Mouse (Mus musculus) small intestine, adult 2 months (tissue): Measurements from ENCODE around the gene Camk2d. TPM values are rescaled to one million over a fixed set of nuclear protein-coding genes. Genes with fewer than 3 reads are reported as not detected.
A peak's percentile ranks its signal among the peaks of the same experiment; 100 is the strongest.

Experiments
- H3K27ac ChIP-seq: fragments of 200-500 bp; 2 replicates; pipeline ENCODE4 v1.5.1; 2012; ENCODE audit warnings: low read depth, low read length, control low read depth, inconsistent platforms; ENCODE audit not compliant: insufficient read depth
- H3K27me3 ChIP-seq: fragments of 200-500 bp; 2 replicates; pipeline ENCODE4 v1.6.1; 2012; ENCODE audit warnings: mild to moderate bottlenecking, moderate library complexity, low read length, inconsistent platforms; ENCODE audit not compliant: control insufficient read depth, insufficient read depth
- H3K36me3 ChIP-seq: fragments of 200-500 bp; 2 replicates; pipeline ENCODE4 v1.6.1; 2012; ENCODE audit warnings: mild to moderate bottlenecking, low read length, control low read depth, inconsistent platforms; ENCODE audit not compliant: control insufficient read depth, insufficient read depth
- H3K4me1 ChIP-seq: fragments of 200-500 bp; 2 replicates; pipeline ENCODE4 v1.6.1; 2012; ENCODE audit warnings: low read length, inconsistent platforms, mixed read lengths; ENCODE audit not compliant: control insufficient read depth, insufficient read depth, insufficient read length
- H3K4me3 ChIP-seq: fragments of 200-500 bp; 2 replicates; pipeline ENCODE4 v1.5.1; 2012; ENCODE audit warnings: low read depth, mild to moderate bottlenecking, control low read depth, inconsistent platforms, low read length, moderate library complexity
- CTCF ChIP-seq: fragments of 200-500 bp; IDR thresholded peaks from 2 replicates; pipeline ENCODE4 v1.5.1; 2012; ENCODE audit warnings: low read depth, mild to moderate bottlenecking, control low read depth, inconsistent platforms, low read length, moderate library complexity, mixed read lengths; ENCODE audit not compliant: insufficient replicate concordance, insufficient read length; ENCODE audit errors: extremely low read depth
- POLR2A ChIP-seq: fragments of 200-500 bp; IDR thresholded peaks from 2 replicates; pipeline ENCODE4 v1.6.1; 2012; ENCODE audit warnings: low read depth, mild to moderate bottlenecking, control low read depth, inconsistent platforms, low read length, moderate library complexity
- WGBS: fragments of 180-500 bp; shearing (Covaris S2); methylation state at CpG from one replicate; pipeline ENCODE4 v1.1.7; 2018; 5-methylcytosine and 5-hydroxymethylcytosine counted together
- polyA plus RNA-seq: library from polyadenylated mRNA; depleted of rRNA; stranded (reverse); fragments of >200 nt; gene quantifications from 2 replicates; pipeline ENCODE4 v1.2.3, GENCODE M21; 2012

The Camk2d gene
- polyA plus RNA-seq, 1 experiment = 89.5 TPM

- no peak overlapping the region for H3K4me3 ChIP-seq
- no peaks in the 10 kb centered on the region for H3K4me1 ChIP-seq
- H3K36me3 ChIP-seq = peaks cover 4% of the 10 kb centered on the region
- no peaks in the 10 kb centered on the region for H3K27me3 ChIP-seq
- no peak for TF ChIP-seq POLR2A
- TF ChIP-seq CTCF = no peak
- WGBS = 96% methylated on average over 4 of the region's 4 CpGs
- H3K27ac ChIP-seq = no peak overlapping the region
Measured at GRCm38 (mm10) chr3:126764745-126765144, 168.6 kb downstream of the Camk2d start.

- H3K27ac ChIP-seq = no peak overlapping the region
Measured at GRCm38 (mm10) chr3:126770056-126770455, 174.0 kb downstream of the Camk2d start.

GRCm38 (mm10) chr3:126771032-126771431 is 174.9 kb downstream of the Camk2d start:
- Histone ChIP-seq H3K27me3 (no peaks in the 10 kb centered on the region), H3K36me3 (peaks cover 6% of the 10 kb centered on the region), H3K4me1 (no peaks in the 10 kb centered on the region), H3K27ac (no peak overlapping the region), H3K4me3 (no peak overlapping the region)
- 82% methylated on average over 8 of the region's 8 CpGs for WGBS
- TF ChIP-seq POLR2A = no peak
- TF ChIP-seq CTCF = no peak

More at GRCm38 (mm10) chr3:126770056-126770455, 174.0 kb downstream of the Camk2d start:
- WGBS = 78% methylated on average over 6 of the region's 6 CpGs
- no peak for TF ChIP-seq POLR2A
- TF ChIP-seq CTCF = no peak
- peaks cover 4% of the 10 kb centered on the region for H3K36me3 ChIP-seq
- no peak overlapping the region for H3K4me3 ChIP-seq
- no peaks in the 10 kb centered on the region for H3K4me1 ChIP-seq
- H3K27me3 ChIP-seq = no peaks in the 10 kb centered on the region

GRCm38 (mm10) chr3:126771541-126771940 is 175.4 kb downstream of the Camk2d start:
- WGBS = 9% methylated on average over 6 of the region's 6 CpGs
- TF ChIP-seq POLR2A (no peak), CTCF (peak; percentile 77; the same call in 1 of the 2 replicates)
- H3K27me3 ChIP-seq = no peaks in the 10 kb centered on the region
- H3K36me3 ChIP-seq = peaks cover 6% of the 10 kb centered on the region
- H3K4me3 ChIP-seq = no peak overlapping the region
- no peaks in the 10 kb centered on the region for H3K4me1 ChIP-seq
- no peak overlapping the region for H3K27ac ChIP-seq

- Histone ChIP-seq H3K4me1 (no peaks in the 10 kb centered on the region), H3K27me3 (no peaks in the 10 kb centered on the region), H3K27ac (no peak overlapping the region), H3K4me3 (no peak overlapping the region), H3K36me3 (peaks cover 4% of the 10 kb centered on the region; the same call in 1 of the 2 replicates)
- TF ChIP-seq CTCF (no peak), POLR2A (no peak)
Measured at GRCm38 (mm10) chr3:126776001-126776400, 179.9 kb downstream of the Camk2d start.

- H3K27me3 ChIP-seq = no peaks in the 10 kb centered on the region
- WGBS = 93% methylated on average over 9 of the region's 9 CpGs
Measured at GRCm38 (mm10) chr3:126777101-126777500, 181.0 kb downstream of the Camk2d start.

GRCm38 (mm10) chr3:126777879-126778278 is 181.8 kb downstream of the Camk2d start:
- Histone ChIP-seq H3K27ac (no peak overlapping the region), H3K4me1 (no peaks in the 10 kb centered on the region), H3K4me3 (no peak overlapping the region), H3K27me3 (no peaks in the 10 kb centered on the region), H3K36me3 (peaks cover 9% of the 10 kb centered on the region)
- 87% methylated on average over 1 of the region's 1 CpGs for WGBS
- TF ChIP-seq POLR2A (no peak), CTCF (no peak)

More at GRCm38 (mm10) chr3:126777101-126777500, 181.0 kb downstream of the Camk2d start:
- TF ChIP-seq CTCF = no peak
- no peak for TF ChIP-seq POLR2A
- no peak overlapping the region for H3K4me3 ChIP-seq
- H3K27ac ChIP-seq = no peak overlapping the region
- H3K36me3 ChIP-seq = peaks cover 9% of the 10 kb centered on the region
- H3K4me1 ChIP-seq = no peaks in the 10 kb centered on the region

- no peaks in the 10 kb centered on the region for H3K27me3 ChIP-seq
- TF ChIP-seq POLR2A = no peak
- TF ChIP-seq CTCF = no peak
- H3K36me3 ChIP-seq = peaks cover 19% of the 10 kb centered on the region
- H3K27ac ChIP-seq = no peak overlapping the region
- no peaks in the 10 kb centered on the region for H3K4me1 ChIP-seq
- 65% methylated on average over 5 of the region's 5 CpGs for whole genome bisulfite sequencing
- no peak overlapping the region for H3K4me3 ChIP-seq
Measured at GRCm38 (mm10) chr3:126780014-126780615, 184.0 kb downstream of the Camk2d start.
